Mouse (Mus musculus) adrenal gland, adult 8-10 months (tissue): ENCODE data around the gene Arih2. TPM values are rescaled to one million over a fixed set of nuclear protein-coding genes. Genes with fewer than 3 reads are reported as not detected.

ENCODE experiments used
- DNase-seq: peaks from one replicate; pipeline ENCODE4 v3.0.0; 2022
- microRNA-seq, 2 experiments: library from miRNA; unstranded; fragments of <30 nt; microRNA quantifications; one replicate each; pipeline ENCODE4 v1.2.0; 2022
- total RNA-seq, 4 experiments: library from RNA; stranded (reverse); gene quantifications; 2 replicates each; pipeline ENCODE4 v1.2.4; 2022

Arih2 gene
- total RNA-seq, 4 experiments from 2014 or later, result 53.4 to 73.7 (median 61.0) TPM

DNA sequence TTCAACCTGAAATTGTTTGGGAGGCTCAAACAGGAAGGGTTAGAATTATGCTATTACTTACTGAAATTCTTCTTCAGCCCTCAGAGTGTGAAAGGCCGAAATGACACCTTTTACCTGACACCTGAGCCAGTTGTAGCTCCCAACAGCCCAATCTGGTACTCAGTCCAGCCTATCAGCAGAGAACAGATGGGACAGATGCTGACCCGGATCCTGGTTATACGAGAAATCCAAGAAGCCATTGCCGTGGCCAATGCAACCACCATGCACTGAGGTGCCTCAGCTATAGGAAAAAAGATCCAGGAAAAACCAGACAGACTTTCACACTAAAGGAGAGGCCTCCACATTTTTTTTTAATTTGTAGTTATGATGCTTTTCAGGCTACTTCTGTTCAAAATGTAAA lies 90.0 kb downstream of the Arih2 start:
- no peak for DNase-seq

Small RNA genes lying within 50 kb of the gene (microRNA-seq; reads per million reads assigned to microRNA genes)
- gene Gm24083, result 0 reads per million in 2 experiments
- gene Gm26298, result 0 reads per million in 2 experiments
- gene Mir191, result 0 reads per million in 2 experiments
- gene Mir425, result 717 to 911 reads per million in 2 experiments

Other genes with a start within 250 kb of the Arih2 start
- under 1 TPM in 1 of 4 experiments, not detected in 3; 0.10 TPM for gene Ccdc36, start 220.9 kb downstream of the Arih2 start, total RNA-seq
- gene BC048562, start 212.9 kb downstream of the Arih2 start, total RNA-seq, result not detected
- 10 to 100 TPM; 46.6 to 56.5 (median 52.7) TPM for gene Ccdc71, start 188.9 kb downstream of the Arih2 start, total RNA-seq
- gene Klhdc8b, start 187.8 kb downstream of the Arih2 start, total RNA-seq, result 10 to 100 TPM; 19.7 to 48.3 (median 33.1) TPM
- gene Lamb2, start 169.7 kb downstream of the Arih2 start, total RNA-seq, result 100 to 1,000 TPM; 117 to 175 (median 152) TPM
- gene Usp19, start 158.8 kb downstream of the Arih2 start, total RNA-seq, result 100 to 1,000 TPM; 239 to 312 (median 257) TPM
- 100 to 1,000 TPM; 181 to 239 (median 220) TPM for gene Qars, start 141.7 kb downstream of the Arih2 start, total RNA-seq
- gene Qrich1, start 132.6 kb downstream of the Arih2 start, total RNA-seq, result 100 to 1,000 TPM; 131 to 151 (median 139) TPM
- gene Impdh2, start 89.1 kb downstream of the Arih2 start, total RNA-seq, result 10 to 100 TPM; 59.9 to 88.8 (median 73.5) TPM
- gene Ndufaf3, start 82.0 kb downstream of the Arih2 start, total RNA-seq, result 10 to 100 TPM; 60.1 to 76.1 (median 70.8) TPM
- 10 to 100 TPM; 72.5 to 99.3 (median 83.0) TPM for gene Dalrd3, start 79.5 kb downstream of the Arih2 start, total RNA-seq
- gene Wdr6, start 70.6 kb downstream of the Arih2 start, total RNA-seq, result 100 to 1,000 TPM; 115 to 182 (median 165) TPM
- gene P4htm, start 51.7 kb downstream of the Arih2 start, total RNA-seq, result 10 to 100 TPM in 3 of 4 experiments, 1 to 10 TPM in 1; 7.4 to 14.7 (median 11.6) TPM
- 100 to 1,000 TPM in 1 of 4 experiments, 10 to 100 TPM in 3; 71.4 to 108 (median 90.9) TPM for gene Slc25a20, start 12.7 kb upstream of the Arih2 start, total RNA-seq
- 10 to 100 TPM; 29.9 to 45.0 (median 33.7) TPM for gene Prkar2a, start 39.9 kb upstream of the Arih2 start, total RNA-seq
- 100 to 1,000 TPM in 3 of 4 experiments, 10 to 100 TPM in 1; 93.0 to 156 (median 128) TPM for gene Ip6k2, start 134.4 kb upstream of the Arih2 start, total RNA-seq
- 10 to 100 TPM; 11.1 to 19.0 (median 17.0) TPM for gene Nckipsd, start 159.0 kb upstream of the Arih2 start, total RNA-seq
- gene Celsr3, start 176.9 kb upstream of the Arih2 start, total RNA-seq, result 1 to 10 TPM; 3.0 to 8.6 (median 7.9) TPM
- 10 to 100 TPM in 3 of 4 experiments, 1 to 10 TPM in 1; 8.4 to 14.4 (median 12.3) TPM for gene Slc26a6, start 203.9 kb upstream of the Arih2 start, total RNA-seq